Mouse (Mus musculus) retina, embryonic 14.5 days (tissue): ENCODE measurements around the gene Hist2h2aa1.
"Not testable (repeated sequence)": the region's sequence is repeated elsewhere in the genome, so short reads cannot be mapped to it uniquely, and the experiment has no call there.

Experiments used
- DNase-seq: peaks from one replicate; pipeline ENCODE4 v3.0.0-alpha.2; 2015; ENCODE audit warnings: low spot score

Gene Hist2h2aa1

DNA sequence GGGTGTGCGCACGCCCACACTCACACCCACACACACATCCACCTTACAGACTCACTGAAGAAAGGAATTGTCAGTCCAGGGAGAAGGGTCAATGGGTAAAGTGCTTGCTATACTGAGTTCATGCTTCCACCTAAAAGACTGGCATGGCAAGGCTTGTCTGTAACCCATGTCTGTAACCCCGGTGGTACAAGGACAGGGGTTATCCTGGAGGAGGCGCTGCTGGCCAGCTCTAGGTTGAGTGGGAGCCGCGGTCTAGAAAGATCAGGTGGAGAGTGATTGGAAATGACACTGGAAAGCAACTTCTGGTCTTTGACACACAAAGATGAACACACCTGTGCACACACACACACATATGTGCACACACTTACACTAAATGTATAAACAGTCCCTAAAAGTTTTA, 35.4 kb downstream of the Hist2h2aa1 start:
- DNase-seq: no peak

DNA sequence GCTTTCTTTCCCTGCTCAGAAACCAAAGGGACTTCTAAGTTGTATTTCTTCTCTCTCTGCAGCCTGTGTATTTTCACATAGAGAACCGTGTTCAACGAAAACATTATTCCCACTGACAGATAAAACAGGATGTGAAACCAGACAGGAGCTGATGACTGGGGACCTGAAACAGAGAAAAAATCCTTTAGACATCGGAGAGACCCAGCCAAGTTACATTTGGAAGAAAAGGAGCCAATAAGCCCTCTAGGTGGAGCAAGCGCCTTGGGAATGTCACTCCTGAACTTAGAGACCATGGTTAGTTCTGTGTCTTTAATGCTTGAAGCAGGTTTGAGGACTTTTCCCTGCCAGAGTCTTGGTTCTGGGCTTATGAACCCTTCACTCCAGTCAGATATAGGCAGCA, 39.2 kb downstream of the Hist2h2aa1 start:
- DNase-seq: peak; percentile 67

DNA sequence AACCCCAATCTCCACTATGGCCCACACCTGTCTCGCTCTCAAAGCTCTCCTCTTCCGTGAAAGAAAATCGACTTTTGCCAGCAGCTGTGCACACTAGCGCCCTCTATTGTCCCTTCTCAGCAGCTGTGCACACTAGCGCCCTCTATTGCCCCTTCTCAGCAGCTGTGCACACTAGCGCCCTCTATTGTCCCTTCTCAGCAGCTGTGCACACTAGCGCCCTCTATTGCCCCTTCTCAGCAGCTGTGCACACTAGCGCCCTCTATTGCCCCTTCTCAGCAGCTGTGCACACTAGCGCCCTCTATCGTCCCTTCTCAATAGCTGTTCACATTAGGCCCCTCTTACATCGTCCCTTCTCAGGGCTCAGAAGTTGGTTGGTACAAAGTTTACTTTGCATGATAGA, 42.0 kb downstream of the Hist2h2aa1 start:
- not testable (repeated sequence) for DNase-seq

DNA sequence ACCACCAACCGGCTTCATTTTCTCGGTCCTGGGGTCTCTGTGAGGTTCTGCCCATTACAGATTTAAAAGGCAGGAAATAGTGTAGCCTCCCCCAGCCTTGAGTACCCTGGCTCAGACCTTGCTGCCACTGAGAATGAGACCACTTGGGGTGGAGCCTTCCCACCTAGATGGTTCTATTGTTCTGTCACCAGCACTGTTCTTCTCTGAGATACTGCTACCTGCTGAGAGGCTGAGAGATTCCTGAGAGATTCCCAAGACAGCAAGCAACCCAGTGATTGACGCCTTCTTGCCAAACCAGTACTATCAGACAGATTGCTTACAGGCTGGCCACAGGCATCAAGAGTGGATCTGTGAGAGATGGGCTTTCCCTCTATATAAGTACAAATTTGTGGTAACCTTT, 43.9 kb downstream of the Hist2h2aa1 start:
- no peak for DNase-seq

DNA sequence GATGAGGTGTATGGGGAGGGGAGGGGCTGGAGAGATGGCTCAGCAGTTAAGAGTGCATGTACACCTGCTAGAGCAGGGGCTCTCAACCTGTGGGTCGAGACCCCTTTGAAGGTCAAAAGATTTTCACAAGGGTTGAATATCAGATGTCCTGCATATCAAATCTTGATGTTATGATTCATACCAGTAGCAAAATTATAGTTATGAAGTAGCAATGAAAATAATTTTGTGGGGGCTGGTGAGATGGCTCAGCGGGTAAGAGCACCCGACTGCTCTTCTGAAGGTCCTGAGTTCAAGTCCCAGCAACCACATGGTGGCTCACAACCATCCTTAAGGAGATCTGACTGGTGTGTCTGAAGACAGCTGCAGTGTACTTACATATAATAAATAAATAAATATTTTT, 45.4 kb downstream of the Hist2h2aa1 start:
- DNase-seq: not testable (repeated sequence)

DNA sequence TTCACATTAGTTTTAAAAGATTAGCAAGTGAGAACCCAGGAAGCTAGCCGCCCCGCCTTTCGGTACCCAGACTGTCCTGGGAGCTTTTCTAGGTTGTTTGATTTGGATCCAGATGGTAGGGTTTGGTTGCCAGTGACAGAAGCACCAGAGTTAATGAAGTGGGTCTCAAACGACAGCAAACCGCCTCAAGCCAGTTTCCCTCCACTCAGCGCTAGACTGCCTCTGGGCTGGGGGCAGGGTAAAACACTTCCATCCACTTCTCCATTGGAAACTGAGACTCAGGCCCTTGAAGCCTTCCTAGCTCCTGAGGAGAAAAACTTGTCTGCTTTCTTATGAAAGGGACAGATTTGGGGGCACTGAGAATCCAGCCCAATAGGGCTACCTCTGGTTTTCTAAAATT, 47.3 kb downstream of the Hist2h2aa1 start:
- DNase-seq: no peak

DNA sequence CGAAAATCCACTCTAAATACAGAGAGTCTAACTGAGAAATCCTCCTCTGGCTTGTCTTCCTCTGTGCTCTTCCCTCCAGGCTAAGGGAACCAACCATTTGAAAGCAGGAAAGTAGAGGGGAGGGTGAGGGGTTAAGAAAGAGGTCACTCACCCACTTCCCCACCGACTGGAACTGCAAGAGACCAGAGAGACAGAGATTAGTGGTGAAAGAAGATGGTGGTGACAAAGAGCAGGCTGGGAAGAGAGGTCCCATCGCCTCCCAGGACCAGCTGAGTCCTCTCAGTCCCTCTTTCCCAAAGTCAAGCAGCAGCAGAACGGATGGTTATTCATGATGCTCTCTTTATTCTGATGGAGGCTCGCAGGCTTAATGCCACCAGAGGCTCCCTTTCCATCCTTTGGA, 48.1 kb downstream of the Hist2h2aa1 start:
- DNase-seq: no peak

DNA sequence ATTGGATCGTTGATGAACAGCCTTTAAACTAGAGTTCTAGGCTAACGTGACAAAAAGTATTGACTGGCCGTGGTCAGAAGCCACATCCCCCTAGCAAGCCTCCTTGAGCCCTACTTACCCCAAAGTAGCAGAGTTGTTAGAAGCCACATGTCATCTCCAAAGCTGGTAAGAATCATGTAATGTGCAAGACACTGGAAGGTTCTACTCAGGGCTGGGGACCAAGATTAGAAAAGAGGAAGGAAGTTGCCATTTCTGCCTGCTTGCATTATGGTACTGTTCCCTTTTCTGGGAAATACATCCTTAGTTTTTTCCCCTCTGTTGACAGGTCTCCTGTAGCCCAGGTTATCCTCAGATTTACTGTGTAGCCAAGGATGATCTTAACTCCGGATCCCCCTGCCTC, 48.5 kb downstream of the Hist2h2aa1 start, which contains the start of gene Fcgr1:
Fcgr1 (minus strand) TSS at position 183 of the 400 bp plus-strand sequence.
- no peak for DNase-seq
